Mouse (Mus musculus) lung, postnatal 14 days (tissue): ENCODE measurements around the gene Bphl.

Experiments
- DNase-seq: peaks from one replicate; pipeline ENCODE4 v3.0.0; 2021

Bphl gene

GRCm38 (mm10) chr13:34089358-34089757 is 52.0 kb downstream of the Bphl start:
- no peak for DNase-seq

- DNase-seq: no peak
Observed at GRCm38 (mm10) chr13:34095542-34096435, 58.4 kb downstream of the Bphl start.

GRCm38 (mm10) chr13:34096455-34096854 is 59.1 kb downstream of the Bphl start:
- peak; percentile 40 for DNase-seq

- DNase-seq: no peak
Observed at GRCm38 (mm10) chr13:34097086-34097485, 59.7 kb downstream of the Bphl start.

- DNase-seq: no peak
Observed at GRCm38 (mm10) chr13:34100733-34101132, 63.3 kb downstream of the Bphl start.

GRCm38 (mm10) chr13:34101247-34101646 is 63.9 kb downstream of the Bphl start:
- no peak for DNase-seq

GRCm38 (mm10) chr13:34101908-34102307 is 64.5 kb downstream of the Bphl start:
- no peak for DNase-seq

- no peak for DNase-seq
Observed at GRCm38 (mm10) chr13:34105364-34105763, 68.0 kb downstream of the Bphl start.

GRCm38 (mm10) chr13:34106256-34106655 is 68.9 kb downstream of the Bphl start:
- no peak for DNase-seq

- no peak for DNase-seq
Observed at GRCm38 (mm10) chr13:34106999-34107398, 69.6 kb downstream of the Bphl start.

GRCm38 (mm10) chr13:34109035-34109676 is 71.8 kb downstream of the Bphl start:
- no peak for DNase-seq

GRCm38 (mm10) chr13:34109677-34110058 is 72.3 kb downstream of the Bphl start:
- DNase-seq: no peak

GRCm38 (mm10) chr13:34111019-34111418 is 73.6 kb downstream of the Bphl start:
- no peak for DNase-seq

GRCm38 (mm10) chr13:34111878-34112277 is 74.5 kb downstream of the Bphl start:
- no peak for DNase-seq

GRCm38 (mm10) chr13:34112369-34113081 is 75.1 kb downstream of the Bphl start:
- DNase-seq: peak; percentile 46

GRCm38 (mm10) chr13:34113086-34113485 is 75.7 kb downstream of the Bphl start:
- no peak for DNase-seq

GRCm38 (mm10) chr13:34114654-34115053 is 77.3 kb downstream of the Bphl start:
- DNase-seq: no peak

- no peak for DNase-seq
Observed at GRCm38 (mm10) chr13:34116508-34116907, 79.1 kb downstream of the Bphl start.

GRCm38 (mm10) chr13:34118816-34119215 is 81.4 kb downstream of the Bphl start:
- DNase-seq: no peak

GRCm38 (mm10) chr13:34119406-34119805 is 82.0 kb downstream of the Bphl start:
- no peak for DNase-seq

- no peak for DNase-seq
Observed at GRCm38 (mm10) chr13:34120536-34120935, 83.1 kb downstream of the Bphl start.
